Mouse (Mus musculus) embryonic facial prominence, embryonic 13.5 days (tissue): Measurements from ENCODE around the gene Eng. TPM values are rescaled to one million over a fixed set of nuclear protein-coding genes. Genes with fewer than 3 reads are reported as not detected.

ENCODE experiments used
- ATAC-seq: fragments of 200-750 bp; cut with Nextera tagmentation; 2 replicates; pipeline ENCODE4 v1.8.0; 2017; ENCODE audit warnings: low read depth; ENCODE audit not compliant: insufficient number of reproducible peaks, insufficient read depth, low FRiP score, low TSS enrichment
- H3K27ac ChIP-seq: fragments of 300-500 bp; sonication (generic); 2 replicates; pipeline ENCODE4 v1.5.1; 2015; ENCODE audit warnings: moderate library complexity, mild to moderate bottlenecking, inconsistent platforms
- H3K27me3 ChIP-seq: fragments of 300-500 bp; sonication (generic); 2 replicates; pipeline ENCODE4 v1.6.1; 2015; ENCODE audit warnings: mild to moderate bottlenecking, inconsistent platforms
- H3K36me3 ChIP-seq: fragments of 300-500 bp; sonication (generic); 2 replicates; pipeline ENCODE4 v1.6.1; 2015; ENCODE audit warnings: mild to moderate bottlenecking, inconsistent platforms
- H3K4me1 ChIP-seq: fragments of 300-500 bp; sonication (generic); 2 replicates; pipeline ENCODE4 v1.6.1; 2015; ENCODE audit warnings: inconsistent platforms
- H3K4me2 ChIP-seq: fragments of 300-500 bp; sonication (generic); 2 replicates; pipeline ENCODE4 v1.6.1; 2015; ENCODE audit warnings: moderate library complexity, mild to moderate bottlenecking, inconsistent platforms
- H3K4me3 ChIP-seq: fragments of 300-500 bp; sonication (generic); 2 replicates; pipeline ENCODE4 v1.5.1; 2015; ENCODE audit warnings: mild to moderate bottlenecking, inconsistent platforms
- H3K9ac ChIP-seq: fragments of 300-500 bp; sonication (generic); 2 replicates; pipeline ENCODE4 v1.6.1; 2015; ENCODE audit warnings: mild to moderate bottlenecking, inconsistent platforms
- H3K9me3 ChIP-seq: fragments of 300-500 bp; sonication (generic); 2 replicates; pipeline ENCODE4 v1.6.1; 2016; ENCODE audit warnings: inconsistent platforms
- WGBS: fragments of 180-500 bp; shearing (Covaris S2); methylation state at CpG from one replicate; pipeline ENCODE4 v1.1.7; 2015; ENCODE audit warnings: mixed read lengths; 5-methylcytosine and 5-hydroxymethylcytosine counted together
- polyA plus RNA-seq: library from polyadenylated mRNA; unstranded; fragments of >200 nt; fragmentation: Nextera tagmentation; extraction: Ambion mirVana; gene quantifications from 2 replicates; pipeline ENCODE4 v1.2.1, GENCODE M21; 2015

Eng gene
- polyA plus RNA-seq, 1 experiment from 2014 or later = 49.1 TPM

GRCm38 (mm10) chr2:32647366-32647765, 971 bp downstream of the Eng start:
- H3K4me3 ChIP-seq = peak overlapping the region; percentile 42
- H3K27ac ChIP-seq = no peak overlapping the region

GRCm38 (mm10) chr2:32653764-32654163, 7.4 kb downstream of the Eng start:
- 0 out of 2 replicates have a peak overlapping the region, but pooled peaks have one; percentile 11 for H3K9ac ChIP-seq
- no peaks in the 10 kb centered on the region for H3K9me3 ChIP-seq
- H3K27me3 ChIP-seq = no peaks in the 10 kb centered on the region
- peaks cover 27% of the 10 kb centered on the region for H3K4me1 ChIP-seq
- H3K36me3 ChIP-seq = peaks cover 4% of the 10 kb centered on the region; the same call in 1 of the 2 replicates
- no peak for ATAC-seq
- H3K4me3 ChIP-seq = no peak overlapping the region
- H3K27ac ChIP-seq = peak overlapping the region; percentile 22; the same call in 1 of the 2 replicates
- H3K4me2 ChIP-seq = no peak overlapping the region
- 38% methylated on average over 7 of the region's 7 CpGs for WGBS

More at GRCm38 (mm10) chr2:32647366-32647765, 971 bp downstream of the Eng start:
- Histone ChIP-seq H3K27me3 (no peaks in the 10 kb centered on the region), H3K36me3 (no peaks in the 10 kb centered on the region), H3K9me3 (no peaks in the 10 kb centered on the region), H3K9ac (peak overlapping the region; percentile 76; the same call in 1 of the 2 replicates), H3K4me1 (peaks cover 28% of the 10 kb centered on the region), H3K4me2 (peak overlapping the region; percentile 57)
- 81% methylated on average over 7 of the region's 7 CpGs for WGBS
- ATAC-seq = no peak

- no peak overlapping the region for H3K4me2 ChIP-seq
- 56% methylated on average over 14 of the region's 14 CpGs for WGBS
- no peak overlapping the region for H3K4me3 ChIP-seq
- H3K27me3 ChIP-seq = no peaks in the 10 kb centered on the region
- H3K4me1 ChIP-seq = peaks cover 27% of the 10 kb centered on the region
- H3K36me3 ChIP-seq = peaks cover 4% of the 10 kb centered on the region; the same call in 1 of the 2 replicates
- no peak overlapping the region for H3K9ac ChIP-seq
- no peaks in the 10 kb centered on the region for H3K9me3 ChIP-seq
- no peak for ATAC-seq
- H3K27ac ChIP-seq = peak overlapping the region; percentile 70
These were observed 8.5 kb downstream of the Eng start for GRCm38 (mm10) chr2:32654743-32655393.

GRCm38 (mm10) chr2:32655394-32655744, 9.0 kb downstream of the Eng start:
- H3K9ac ChIP-seq = no peak overlapping the region
- no peak for ATAC-seq
- peaks cover 27% of the 10 kb centered on the region for H3K4me1 ChIP-seq
- H3K4me3 ChIP-seq = no peak overlapping the region
- no peak overlapping the region for H3K4me2 ChIP-seq
- no peaks in the 10 kb centered on the region for H3K27me3 ChIP-seq
- WGBS = 82% methylated on average over 3 of the region's 3 CpGs
- H3K27ac ChIP-seq = peak overlapping the region; percentile 70
- peaks cover 8% of the 10 kb centered on the region; the same call in 1 of the 2 replicates for H3K36me3 ChIP-seq
- no peaks in the 10 kb centered on the region for H3K9me3 ChIP-seq

GRCm38 (mm10) chr2:32655826-32656225, 9.4 kb downstream of the Eng start:
- Histone ChIP-seq H3K27ac (peak overlapping the region; percentile 70), H3K9ac (no peak overlapping the region), H3K4me1 (peaks cover 27% of the 10 kb centered on the region), H3K27me3 (no peaks in the 10 kb centered on the region), H3K36me3 (peaks cover 9% of the 10 kb centered on the region; the same call in 1 of the 2 replicates), H3K9me3 (no peaks in the 10 kb centered on the region), H3K4me3 (no peak overlapping the region), H3K4me2 (no peak overlapping the region)
- no peak for ATAC-seq
- WGBS = 28% methylated on average over 12 of the region's 12 CpGs

GRCm38 (mm10) chr2:32658873-32659272, 12.5 kb downstream of the Eng start:
- Histone ChIP-seq H3K27me3 (no peaks in the 10 kb centered on the region), H3K4me1 (peaks cover 28% of the 10 kb centered on the region), H3K9ac (no peak overlapping the region), H3K27ac (no peak overlapping the region), H3K36me3 (peaks cover 9% of the 10 kb centered on the region; the same call in 1 of the 2 replicates), H3K4me2 (no peak overlapping the region), H3K9me3 (no peaks in the 10 kb centered on the region), H3K4me3 (no peak overlapping the region)
- ATAC-seq = no peak
- WGBS = 84% methylated on average over 2 of the region's 2 CpGs

GRCm38 (mm10) chr2:32661509-32662107, 15.2 kb downstream of the Eng start:
- no peak overlapping the region for H3K4me2 ChIP-seq
- WGBS = 36% methylated on average over 7 of the region's 7 CpGs
- no peaks in the 10 kb centered on the region for H3K27me3 ChIP-seq
- no peaks in the 10 kb centered on the region for H3K9me3 ChIP-seq
- ATAC-seq = no peak
- peaks cover 9% of the 10 kb centered on the region; the same call in 1 of the 2 replicates for H3K36me3 ChIP-seq
- H3K9ac ChIP-seq = peak overlapping the region; percentile 46; the same call in 1 of the 2 replicates
- peaks cover 6% of the 10 kb centered on the region; the same call in 1 of the 2 replicates for H3K4me1 ChIP-seq
- H3K4me3 ChIP-seq = no peak overlapping the region
- H3K27ac ChIP-seq = peak overlapping the region; percentile 64; the same call in 1 of the 2 replicates

- H3K9me3 ChIP-seq = no peaks in the 10 kb centered on the region
- ATAC-seq = no peak
- H3K27ac ChIP-seq = peak overlapping the region; percentile 64; the same call in 1 of the 2 replicates
- H3K27me3 ChIP-seq = no peaks in the 10 kb centered on the region
- peaks cover 9% of the 10 kb centered on the region; the same call in 1 of the 2 replicates for H3K36me3 ChIP-seq
- peak overlapping the region; percentile 46; the same call in 1 of the 2 replicates for H3K9ac ChIP-seq
- peaks cover 6% of the 10 kb centered on the region; the same call in 1 of the 2 replicates for H3K4me1 ChIP-seq
- no peak overlapping the region for H3K4me3 ChIP-seq
- H3K4me2 ChIP-seq = no peak overlapping the region
- 51% methylated on average over 5 of the region's 5 CpGs for WGBS
These were observed 15.9 kb downstream of the Eng start for GRCm38 (mm10) chr2:32662291-32662690.

- WGBS = 70% methylated on average over 8 of the region's 8 CpGs
- no peaks in the 10 kb centered on the region for H3K9me3 ChIP-seq
- H3K27me3 ChIP-seq = no peaks in the 10 kb centered on the region
- H3K4me2 ChIP-seq = no peak overlapping the region
- ATAC-seq = no peak
- H3K4me3 ChIP-seq = no peak overlapping the region
- no peak overlapping the region for H3K27ac ChIP-seq
- peaks cover 6% of the 10 kb centered on the region; the same call in 1 of the 2 replicates for H3K4me1 ChIP-seq
- H3K36me3 ChIP-seq = 0 out of 2 replicates have a peak, but pooled peaks cover 8% of the 10 kb centered on the region
- no peak overlapping the region for H3K9ac ChIP-seq
These were observed 18.9 kb downstream of the Eng start for GRCm38 (mm10) chr2:32665345-32665744.

- Histone ChIP-seq H3K27ac (no peak overlapping the region), H3K4me1 (peaks cover 6% of the 10 kb centered on the region; the same call in 1 of the 2 replicates)
- ATAC-seq = no peak
These were observed 19.5 kb downstream of the Eng start for GRCm38 (mm10) chr2:32665853-32666252.

GRCm38 (mm10) chr2:32667775-32668174, 21.4 kb downstream of the Eng start:
- H3K9me3 ChIP-seq = no peaks in the 10 kb centered on the region
- no peak overlapping the region for H3K4me3 ChIP-seq
- H3K36me3 ChIP-seq = peaks cover 18% of the 10 kb centered on the region; the same call in 1 of the 2 replicates
- no peak overlapping the region for H3K9ac ChIP-seq
- H3K27ac ChIP-seq = 0 out of 2 replicates have a peak overlapping the region, but pooled peaks have one; percentile 2
- no peaks in the 10 kb centered on the region for H3K4me1 ChIP-seq
- H3K27me3 ChIP-seq = no peaks in the 10 kb centered on the region
- no peak overlapping the region for H3K4me2 ChIP-seq
- ATAC-seq = no peak
- 53% methylated on average over 11 of the region's 11 CpGs for WGBS

More at GRCm38 (mm10) chr2:32665853-32666252, 19.5 kb downstream of the Eng start:
- H3K4me3 ChIP-seq = no peak overlapping the region
- no peak overlapping the region for H3K4me2 ChIP-seq
- H3K9ac ChIP-seq = no peak overlapping the region
- WGBS = 81% methylated on average over 6 of the region's 6 CpGs
- H3K27me3 ChIP-seq = no peaks in the 10 kb centered on the region
- no peaks in the 10 kb centered on the region for H3K9me3 ChIP-seq
- H3K36me3 ChIP-seq = 0 out of 2 replicates have a peak, but pooled peaks cover 8% of the 10 kb centered on the region
